Mouse (Mus musculus) thymus, postnatal 10 days (tissue): ENCODE measurements around the gene Cpt1c.

Experiments used
- DNase-seq, 2 experiments: peaks; one replicate each; pipeline ENCODE4 v3.0.0; 2021; ENCODE audit warnings: low spot score in 2 of 2

Cpt1c gene

GRCm38 (mm10) chr7:44962831-44963230 is 11.8 kb downstream of the Cpt1c start:
- no peak for DNase-seq

GRCm38 (mm10) chr7:44962337-44962736 is 12.3 kb downstream of the Cpt1c start:
- DNase-seq = no peak

- no peak for DNase-seq
These were observed 14.1 kb downstream of the Cpt1c start for GRCm38 (mm10) chr7:44960512-44960910.

GRCm38 (mm10) chr7:44959874-44960511 is 14.7 kb downstream of the Cpt1c start:
- no peak for DNase-seq

GRCm38 (mm10) chr7:44959281-44959680 is 15.4 kb downstream of the Cpt1c start:
- DNase-seq = no peak

- DNase-seq = peak in 1 of 2 experiments; percentile 29
These were observed 16.4 kb downstream of the Cpt1c start for GRCm38 (mm10) chr7:44958208-44958607.

- no peak for DNase-seq
These were observed 17.3 kb downstream of the Cpt1c start for GRCm38 (mm10) chr7:44957183-44957835.

- DNase-seq = no peak
These were observed 18.4 kb downstream of the Cpt1c start for GRCm38 (mm10) chr7:44956266-44956665.

GRCm38 (mm10) chr7:44955628-44956027 is 19.0 kb downstream of the Cpt1c start:
- DNase-seq = peak in 1 of 2 experiments; percentile 47

- no peak for DNase-seq
These were observed 20.4 kb downstream of the Cpt1c start for GRCm38 (mm10) chr7:44954091-44954885.

GRCm38 (mm10) chr7:44953561-44953960 is 21.1 kb downstream of the Cpt1c start:
- no peak for DNase-seq

- DNase-seq = no peak
These were observed 21.9 kb downstream of the Cpt1c start for GRCm38 (mm10) chr7:44952611-44953306.

GRCm38 (mm10) chr7:44951960-44952359 is 22.7 kb downstream of the Cpt1c start:
- no peak for DNase-seq

- DNase-seq = no peak
These were observed 24.7 kb downstream of the Cpt1c start for GRCm38 (mm10) chr7:44949922-44950321.

- DNase-seq = no peak
These were observed 31.7 kb downstream of the Cpt1c start, which contains the start of gene Tsks for GRCm38 (mm10) chr7:44942904-44943303. Gene Tsks (plus strand): TSS chr7:44943204.

- DNase-seq = no peak
These were observed 36.0 kb downstream of the Cpt1c start for GRCm38 (mm10) chr7:44938680-44939079.

GRCm38 (mm10) chr7:44929204-44930151 is 45.2 kb downstream of the Cpt1c start, which contains the start of gene Ap2a1:
Gene Ap2a1 (minus strand): TSS chr7:44929496.
- peak; percentile 99 to 100 for DNase-seq

GRCm38 (mm10) chr7:44928570-44928969 is 46.1 kb downstream of the Cpt1c start:
- DNase-seq = no peak

- DNase-seq = no peak
These were observed 49.2 kb downstream of the Cpt1c start for GRCm38 (mm10) chr7:44925468-44925867.

- no peak for DNase-seq
These were observed 52.1 kb downstream of the Cpt1c start for GRCm38 (mm10) chr7:44922530-44922929.

GRCm38 (mm10) chr7:44919127-44919526 is 55.5 kb downstream of the Cpt1c start:
- no peak for DNase-seq
